Mouse (Mus musculus) lung, adult 2 months (tissue): ENCODE results near the gene Thada. TPM values are rescaled to one million over a fixed set of nuclear protein-coding genes. Genes with fewer than 3 reads are reported as not detected.
"Not testable (repeated sequence)": the region's sequence is repeated elsewhere in the genome, so short reads cannot be mapped to it uniquely, and the experiment has no call there.

Source experiments
- DNase-seq: peaks from one replicate; pipeline ENCODE4 v3.0.0; 2022
- H3K4me1 ChIP-seq: fragments of 200-500 bp; 2 replicates; pipeline ENCODE4 v1.6.1; 2011; ENCODE audit warnings: low read length; ENCODE audit not compliant: control insufficient read depth, insufficient read depth
- H3K4me3 ChIP-seq: fragments of 200-500 bp; replicated peaks from 2 replicates; pipeline ENCODE3; 2011; ENCODE audit warnings: low read depth, mild to moderate bottlenecking, control low read depth, low read length; ENCODE audit errors: extremely low read depth
- CTCF ChIP-seq: fragments of 200-500 bp; IDR thresholded peaks from 2 replicates; pipeline ENCODE4 v1.5.1; 2011; ENCODE audit warnings: mild to moderate bottlenecking, low read length, control low read depth; ENCODE audit not compliant: insufficient read depth
- POLR2A ChIP-seq: fragments of 200-500 bp; IDR thresholded peaks from 2 replicates; pipeline ENCODE4 v1.6.1; 2011; ENCODE audit warnings: low read depth, mild to moderate bottlenecking, control low read depth, low read length, borderline replicate concordance; ENCODE audit errors: extremely low read depth
- WGBS: fragments of 180-500 bp; shearing (Covaris S2); methylation state at CpG from one replicate; pipeline ENCODE4 v1.1.7; 2018; 5-methylcytosine and 5-hydroxymethylcytosine counted together
- polyA plus RNA-seq: library from polyadenylated mRNA; depleted of rRNA; stranded (reverse); fragments of >200 nt; gene quantifications from 2 replicates; pipeline ENCODE4 v1.2.3, GENCODE M21; 2012

The Thada gene
- polyA plus RNA-seq, 1 experiment, result 12.8 TPM

- TF ChIP-seq CTCF, result no peak
- TF ChIP-seq POLR2A, result no peak
- WGBS, result 64% methylated on average over 5 of the region's 5 CpGs
- Histone ChIP-seq H3K4me1 (peaks cover 6% of the 10 kb centered on the region), H3K4me3 (no peak overlapping the region)
- DNase-seq, result no peak
Measured at GRCm38 (mm10) chr17:84321351-84321750, 144.7 kb downstream of the Thada start.

DNA sequence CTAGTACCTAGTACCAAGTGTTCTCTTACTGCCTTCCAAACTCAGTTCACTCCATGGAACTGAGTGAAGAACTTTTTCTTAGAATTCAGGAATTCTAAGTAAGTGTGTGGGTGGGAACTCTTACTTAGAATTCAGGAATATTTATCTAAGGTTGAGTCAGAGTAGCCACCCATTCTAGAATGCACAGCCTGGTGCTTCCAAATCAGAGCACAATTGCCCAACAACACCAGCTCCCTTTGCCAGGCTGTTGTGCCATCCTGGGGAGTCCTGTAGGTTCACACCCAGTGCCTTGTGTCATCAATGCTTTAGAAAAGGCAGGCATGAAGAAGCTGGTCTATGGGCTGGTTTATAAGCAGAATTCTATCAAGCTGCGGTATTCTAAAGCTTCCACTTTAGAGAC lies 145.4 kb downstream of the Thada start:
- no peak for DNase-seq
- TF ChIP-seq POLR2A, result no peak
- no peak for TF ChIP-seq CTCF
- Histone ChIP-seq H3K4me3 (no peak overlapping the region), H3K4me1 (peaks cover 4% of the 10 kb centered on the region)
- 88% methylated on average over 1 of the region's 1 CpGs for WGBS

GRCm38 (mm10) chr17:84314341-84314740 lies 151.7 kb downstream of the Thada start:
- no peak for DNase-seq
- TF ChIP-seq POLR2A (no peak), CTCF (no peak)
- Histone ChIP-seq H3K4me3 (no peak overlapping the region), H3K4me1 (no peaks in the 10 kb centered on the region)
- WGBS, result 94% methylated on average over 7 of the region's 7 CpGs

GRCm38 (mm10) chr17:84313494-84313893 lies 152.5 kb downstream of the Thada start:
- WGBS, result 54% methylated on average over 6 of the region's 6 CpGs
- TF ChIP-seq CTCF (no peak), POLR2A (no peak)
- DNase-seq, result no peak
- Histone ChIP-seq H3K4me3 (no peak overlapping the region), H3K4me1 (no peaks in the 10 kb centered on the region)

GRCm38 (mm10) chr17:84306151-84306550 lies 159.9 kb downstream of the Thada start:
- H3K4me1 ChIP-seq, result peaks cover 2% of the 10 kb centered on the region; the same call in 1 of the 2 replicates
- DNase-seq, result no peak
- 45% methylated on average over 1 of the region's 1 CpGs for WGBS
- TF ChIP-seq CTCF (no peak), POLR2A (no peak)
- H3K4me3 ChIP-seq, result no peak overlapping the region

DNA sequence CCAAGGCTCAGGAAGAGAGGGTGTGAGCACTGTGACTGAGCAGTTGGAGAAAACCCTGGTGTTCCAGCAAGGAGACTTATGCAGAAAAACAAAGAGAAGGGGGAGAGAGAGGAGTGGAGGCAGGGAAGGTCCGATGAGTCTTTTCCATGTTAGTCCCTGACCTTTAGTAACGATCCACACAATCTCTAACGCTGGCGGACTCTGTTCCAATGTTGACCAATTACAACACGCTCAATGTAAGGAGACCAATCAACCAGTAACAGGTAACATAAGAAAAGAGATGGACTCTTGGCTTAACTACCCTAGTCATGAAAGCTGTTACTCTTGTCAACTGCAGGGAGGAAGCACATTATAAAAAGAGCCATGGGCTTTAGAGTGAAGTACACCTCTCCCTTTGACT lies 160.9 kb downstream of the Thada start:
- no peak for DNase-seq
- WGBS, result 91% methylated on average over 5 of the region's 5 CpGs
- no peak overlapping the region for H3K4me3 ChIP-seq
- TF ChIP-seq CTCF (no peak), POLR2A (no peak)
- H3K4me1 ChIP-seq, result peaks cover 2% of the 10 kb centered on the region; the same call in 1 of the 2 replicates

GRCm38 (mm10) chr17:84304141-84304540 lies 161.9 kb downstream of the Thada start:
- 75% methylated on average over 5 of the region's 5 CpGs for WGBS
- TF ChIP-seq CTCF, result no peak
- TF ChIP-seq POLR2A, result no peak
- H3K4me3 ChIP-seq, result no peak overlapping the region
- peaks cover 2% of the 10 kb centered on the region; the same call in 1 of the 2 replicates for H3K4me1 ChIP-seq
- DNase-seq, result no peak

DNA sequence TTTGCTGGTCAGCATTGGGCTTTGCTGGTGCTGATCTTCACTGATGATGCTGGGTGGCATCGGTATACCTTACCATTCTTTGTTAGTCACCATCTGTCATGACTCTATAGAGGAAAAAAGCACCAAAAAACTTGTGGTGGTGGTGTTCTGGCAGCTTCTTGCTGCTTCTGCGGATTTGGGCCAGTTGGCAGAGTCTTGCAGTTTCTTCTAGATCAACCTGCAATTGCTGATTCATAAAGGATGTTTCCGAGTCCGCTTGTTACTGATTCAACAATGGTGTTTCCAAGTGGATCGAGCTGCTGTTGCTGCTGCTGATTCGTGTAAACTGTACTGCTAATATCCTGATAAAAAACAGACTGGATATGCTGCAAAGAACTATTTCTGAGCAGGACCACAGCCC lies 168.0 kb downstream of the Thada start:
- 85% methylated on average over 6 of the region's 6 CpGs for WGBS
- H3K4me1 ChIP-seq, result peaks cover 4% of the 10 kb centered on the region
- no peak for TF ChIP-seq POLR2A
- no peak for TF ChIP-seq CTCF
- no peak for DNase-seq
- H3K4me3 ChIP-seq, result no peak overlapping the region

DNA sequence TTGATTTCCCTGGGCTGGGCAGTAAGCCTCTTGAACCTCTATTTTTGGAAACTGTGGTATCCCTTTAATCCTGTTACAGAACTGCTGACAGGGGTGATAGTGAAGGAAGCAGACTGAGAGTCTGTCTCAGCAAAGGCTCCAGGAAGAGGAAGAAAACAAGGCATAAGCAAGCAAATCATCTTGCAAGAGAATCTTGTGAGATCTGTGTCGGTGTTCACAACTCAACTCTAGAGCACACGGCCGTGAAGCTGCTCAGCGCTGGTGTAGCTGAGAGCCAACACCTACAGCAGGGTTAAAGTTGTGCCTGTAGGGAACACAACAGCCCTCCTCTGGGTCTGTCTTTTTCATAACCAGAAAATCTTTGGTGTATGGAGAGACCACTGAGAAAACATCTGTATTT lies 172.8 kb downstream of the Thada start:
- Histone ChIP-seq H3K4me1 (peaks cover 9% of the 10 kb centered on the region), H3K4me3 (no peak overlapping the region)
- 37% methylated on average over 4 of the region's 4 CpGs for WGBS
- TF ChIP-seq CTCF, result no peak
- TF ChIP-seq POLR2A, result no peak
- no peak for DNase-seq

DNA sequence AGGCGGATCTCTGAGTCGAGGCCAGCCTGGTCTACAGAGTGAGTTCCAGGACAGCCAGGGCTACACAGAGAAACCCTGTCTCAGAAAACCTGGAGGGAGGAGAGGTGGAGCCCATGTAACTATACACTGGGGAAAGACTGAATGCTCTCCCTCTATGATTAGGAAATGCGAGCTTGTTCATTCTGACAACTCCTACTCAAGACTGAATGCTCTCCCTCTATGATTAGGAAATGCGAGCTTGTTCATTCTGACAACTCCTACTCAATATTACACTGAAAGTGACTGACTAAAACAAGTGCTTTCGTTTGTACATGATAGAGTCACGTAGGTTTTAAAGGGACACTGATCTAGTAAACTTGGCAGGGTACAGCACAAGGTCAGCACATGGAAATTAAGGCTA lies 174.8 kb downstream of the Thada start:
- H3K4me1 ChIP-seq, DNase-seq, H3K4me3 ChIP-seq: not testable (repeated sequence)
- 83% methylated on average over 6 of the region's 6 CpGs for WGBS
